Mouse (Mus musculus) NIH3T3 (cell line): ENCODE results near the gene Gse1.
A peak's percentile ranks its signal among the peaks of the same experiment; 100 is the strongest.

Experiments
- DNase-seq: peaks from one replicate; pipeline ENCODE4 v3.0.0-alpha.2; 2012; ENCODE audit warnings: low read depth

Gene Gse1

GRCm38 (mm10) chr8:120536306-120537206 lies 308.3 kb downstream of the Gse1 start:
- peak; percentile 57 for DNase-seq

GRCm38 (mm10) chr8:120537207-120537817 lies 309.1 kb downstream of the Gse1 start:
- peak; percentile 79 for DNase-seq

- peak; percentile 56 for DNase-seq
These were observed 309.7 kb downstream of the Gse1 start for GRCm38 (mm10) chr8:120537818-120538396.

- peak; percentile 78 for DNase-seq
These were observed 310.4 kb downstream of the Gse1 start for GRCm38 (mm10) chr8:120538397-120539240.

- peak; percentile 61 for DNase-seq
These were observed 311.1 kb downstream of the Gse1 start for GRCm38 (mm10) chr8:120539381-120539774.

GRCm38 (mm10) chr8:120539775-120540625 lies 311.7 kb downstream of the Gse1 start:
- peak; percentile 61 for DNase-seq

- DNase-seq: no peak
These were observed 314.7 kb downstream of the Gse1 start for GRCm38 (mm10) chr8:120542995-120543394.

GRCm38 (mm10) chr8:120543416-120544055 lies 315.3 kb downstream of the Gse1 start:
- DNase-seq: peak; percentile 60

GRCm38 (mm10) chr8:120544155-120544554 lies 315.9 kb downstream of the Gse1 start:
- DNase-seq: no peak

GRCm38 (mm10) chr8:120547562-120547961 lies 319.3 kb downstream of the Gse1 start:
- no peak for DNase-seq

- DNase-seq: no peak
These were observed 320.1 kb downstream of the Gse1 start for GRCm38 (mm10) chr8:120548313-120548761.

- no peak for DNase-seq
These were observed 321.2 kb downstream of the Gse1 start for GRCm38 (mm10) chr8:120549321-120549921.

- no peak for DNase-seq
These were observed 321.7 kb downstream of the Gse1 start for GRCm38 (mm10) chr8:120549922-120550321.

GRCm38 (mm10) chr8:120550430-120550829 lies 322.2 kb downstream of the Gse1 start:
- no peak for DNase-seq

- DNase-seq: no peak
These were observed 322.9 kb downstream of the Gse1 start for GRCm38 (mm10) chr8:120550937-120551676.

GRCm38 (mm10) chr8:120551677-120551980 lies 323.4 kb downstream of the Gse1 start:
- no peak for DNase-seq

- no peak for DNase-seq
These were observed 324.3 kb downstream of the Gse1 start for GRCm38 (mm10) chr8:120552509-120552908.

- no peak for DNase-seq
These were observed 325.3 kb downstream of the Gse1 start for GRCm38 (mm10) chr8:120553441-120554123.
